Mouse (Mus musculus): ENCODE results near the gene Dyrk1a.

- TF ChIP-seq CTCF (IDR thresholded peaks at IDR 0.05; ENCODE audit: control insufficient read depth, insufficient read depth, low read length) (no peak), POLR2A (IDR thresholded peaks at IDR 0.05; ENCODE audit: borderline replicate concordance, control insufficient read depth, low read depth, low read length) (no peak)
These were observed 97.7 kb downstream of the Dyrk1a start for GRCm38 (mm10) chr16:94667557-94667956.
